Mouse (Mus musculus) right cerebral cortex, postnatal 14 days (tissue): ENCODE measurements at regions not wholly inside any gene's neighbourhood (a gene's known extent, or its start where the extent isn't known, plus 50 kb on each side); places are given as distances from the start of the nearest gene placed in this dataset.
A peak's percentile ranks its signal among the peaks of the same experiment; 100 is the strongest.

Source experiments
- DNase-seq: peaks from one replicate; pipeline ENCODE4 v3.0.0; 2022

GRCm38 (mm10) chr12:107050891-107051635 is 437.4 kb upstream of the 3110018I06Rik start:
- no peak for DNase-seq

- DNase-seq: no peak
Measured at GRCm38 (mm10) chr12:107052136-107052535, 436.3 kb upstream of the 3110018I06Rik start.

- DNase-seq: no peak
Measured at GRCm38 (mm10) chr12:107056553-107056952, 431.9 kb upstream of the 3110018I06Rik start.

- DNase-seq: no peak
Measured at GRCm38 (mm10) chr12:107060514-107060913, 427.9 kb upstream of the 3110018I06Rik start.

- DNase-seq: no peak
Measured at GRCm38 (mm10) chr12:107067346-107067745, 421.1 kb upstream of the 3110018I06Rik start.

GRCm38 (mm10) chr12:107082541-107082940 is 405.9 kb upstream of the 3110018I06Rik start:
- no peak for DNase-seq

GRCm38 (mm10) chr12:107085058-107085905 is 403.1 kb upstream of the 3110018I06Rik start:
- DNase-seq: no peak

- DNase-seq: peak; percentile 55
Measured at GRCm38 (mm10) chr12:107085906-107086655, 402.4 kb upstream of the 3110018I06Rik start.

GRCm38 (mm10) chr12:107092151-107092550 is 396.3 kb upstream of the 3110018I06Rik start:
- DNase-seq: no peak

- peak; percentile 22 for DNase-seq
Measured at GRCm38 (mm10) chr12:107093326-107093725, 395.1 kb upstream of the 3110018I06Rik start.

GRCm38 (mm10) chr12:107095409-107095808 is 393.0 kb upstream of the 3110018I06Rik start:
- DNase-seq: no peak

GRCm38 (mm10) chr12:107104570-107104969 is 383.9 kb upstream of the 3110018I06Rik start:
- DNase-seq: no peak

- no peak for DNase-seq
Measured at GRCm38 (mm10) chr12:107105017-107105416, 383.4 kb upstream of the 3110018I06Rik start.

GRCm38 (mm10) chr12:107111908-107112770 is 376.3 kb upstream of the 3110018I06Rik start:
- DNase-seq: no peak

- no peak for DNase-seq
Measured at GRCm38 (mm10) chr12:107118364-107118763, 370.1 kb upstream of the 3110018I06Rik start.

- no peak for DNase-seq
Measured at GRCm38 (mm10) chr12:107119076-107119475, 369.4 kb upstream of the 3110018I06Rik start.

- DNase-seq: no peak
Measured at GRCm38 (mm10) chr12:107120486-107121186, 367.8 kb upstream of the 3110018I06Rik start.

- no peak for DNase-seq
Measured at GRCm38 (mm10) chr12:107121990-107122389, 366.4 kb upstream of the 3110018I06Rik start.

- no peak for DNase-seq
Measured at GRCm38 (mm10) chr12:107123661-107124060, 364.8 kb upstream of the 3110018I06Rik start.

GRCm38 (mm10) chr12:107124263-107124885 is 364.1 kb upstream of the 3110018I06Rik start:
- DNase-seq: no peak

- no peak for DNase-seq
Measured at GRCm38 (mm10) chr12:107125201-107125600, 363.2 kb upstream of the 3110018I06Rik start.
